Mouse (Mus musculus): ENCODE measurements around the gene Prkaca.

DNA sequence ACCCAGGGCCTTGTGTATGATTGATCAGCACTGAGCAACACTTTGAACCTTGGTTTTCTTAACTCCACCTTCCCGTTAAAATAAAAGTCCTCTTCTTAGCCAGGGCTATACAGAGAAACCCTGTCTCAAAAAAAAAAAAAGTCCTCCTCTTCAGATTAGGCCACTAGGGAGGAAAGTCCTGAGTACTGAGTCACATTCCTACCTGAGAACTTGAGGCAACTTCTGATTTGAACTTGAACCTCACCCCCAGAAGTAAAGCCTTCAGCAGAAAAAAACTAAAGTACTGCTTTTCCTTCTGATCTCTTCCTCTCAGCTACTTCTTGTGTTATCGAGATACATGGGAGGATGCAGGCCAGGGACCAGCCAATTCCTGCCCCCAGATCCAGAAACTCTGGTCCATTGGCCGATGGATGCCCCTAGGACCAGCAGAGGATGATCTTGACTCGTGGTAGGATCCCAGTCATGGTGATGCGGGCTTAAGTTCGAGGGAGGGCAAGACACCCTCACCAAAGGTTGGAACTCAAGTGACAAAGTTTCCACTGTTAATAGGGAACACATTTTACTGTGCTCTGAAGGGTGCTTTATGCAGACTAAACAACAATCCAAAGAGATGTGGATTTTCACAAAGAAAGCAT is 30.9 kb downstream of the Prkaca start:
- TF ChIP-seq CTCF (IDR thresholded peaks at IDR 0.05; ENCODE audit: control insufficient read depth, insufficient read depth, insufficient replicate concordance, low read depth, low read length): no peak
- no peak for TF ChIP-seq POLR2A (IDR thresholded peaks at IDR 0.05; ENCODE audit: control insufficient read depth, low read depth, low read length)

All from testis, adult 2 months (tissue).